Mouse (Mus musculus) ovary, adult 18-20 months (tissue): ENCODE measurements around the gene Arhgef7.

Experiments
- DNase-seq: peaks from one replicate; pipeline ENCODE4 v3.0.0; 2022; ENCODE audit warnings: low spot score, mixed read lengths

The Arhgef7 gene

DNA sequence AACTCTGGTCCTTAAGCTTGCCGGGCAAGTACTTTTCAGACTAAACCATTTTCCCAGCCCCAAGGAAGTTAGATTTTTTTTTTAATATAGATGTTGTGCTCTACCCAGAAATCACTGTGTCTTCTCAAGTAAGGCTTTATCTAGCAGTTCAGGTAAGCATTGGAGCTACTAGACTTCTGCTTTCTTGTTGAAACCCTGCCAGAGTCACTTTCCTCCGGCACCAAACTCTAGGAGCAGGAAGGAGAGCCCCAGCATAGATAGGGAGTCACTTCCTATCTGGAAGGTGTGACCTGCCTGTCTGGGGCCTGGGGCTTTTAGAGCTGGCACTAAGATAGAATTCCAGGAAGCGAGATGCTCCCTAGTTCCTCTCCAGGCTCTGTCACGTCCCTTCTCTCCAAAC lies 10.3 kb upstream of the Arhgef7 start:
- no peak for DNase-seq

GRCm38 (mm10) chr8:11727273-11727650 lies 259 bp upstream of the Arhgef7 start:
- no peak for DNase-seq

DNA sequence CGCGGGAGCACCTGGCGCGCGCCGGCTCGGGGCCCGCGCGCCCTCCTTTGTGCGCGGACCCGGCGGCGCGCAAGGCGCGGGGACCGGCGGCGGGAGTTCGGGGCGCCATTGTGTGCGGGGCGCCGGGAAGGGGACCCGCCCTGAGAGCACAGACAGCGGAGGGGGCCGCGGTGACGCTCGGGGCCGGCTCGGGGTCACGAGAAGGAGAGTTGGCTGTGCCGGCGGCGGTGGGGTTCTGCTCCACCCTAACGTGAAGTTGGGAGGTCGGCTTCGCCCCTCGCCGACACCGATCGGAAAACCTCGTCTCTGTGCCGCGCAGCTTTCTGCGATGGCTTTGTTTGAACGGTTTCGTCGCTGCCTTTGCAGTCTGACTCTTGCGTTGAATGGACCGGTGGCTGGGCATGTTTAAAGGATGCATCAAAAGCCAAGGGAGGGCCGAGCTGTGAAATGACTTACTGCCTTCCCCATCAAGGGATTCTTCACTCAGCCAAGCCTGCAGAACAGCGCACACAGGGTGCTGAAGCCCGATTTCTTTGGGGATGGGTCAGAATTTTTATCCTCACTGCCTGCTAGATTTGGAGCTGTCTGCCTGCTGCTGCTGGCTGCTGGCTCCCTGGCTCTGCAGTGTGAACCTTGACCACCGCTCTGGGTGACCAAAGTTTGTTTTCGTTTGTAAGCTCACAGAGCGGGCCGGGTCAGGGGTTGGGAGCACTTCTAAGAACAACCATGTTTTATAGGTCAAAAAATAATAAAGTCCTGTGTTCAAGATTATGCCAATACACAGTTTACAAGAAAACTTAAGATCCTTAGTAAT lies 1.2 kb downstream of the Arhgef7 start:
- DNase-seq: no peak

DNA sequence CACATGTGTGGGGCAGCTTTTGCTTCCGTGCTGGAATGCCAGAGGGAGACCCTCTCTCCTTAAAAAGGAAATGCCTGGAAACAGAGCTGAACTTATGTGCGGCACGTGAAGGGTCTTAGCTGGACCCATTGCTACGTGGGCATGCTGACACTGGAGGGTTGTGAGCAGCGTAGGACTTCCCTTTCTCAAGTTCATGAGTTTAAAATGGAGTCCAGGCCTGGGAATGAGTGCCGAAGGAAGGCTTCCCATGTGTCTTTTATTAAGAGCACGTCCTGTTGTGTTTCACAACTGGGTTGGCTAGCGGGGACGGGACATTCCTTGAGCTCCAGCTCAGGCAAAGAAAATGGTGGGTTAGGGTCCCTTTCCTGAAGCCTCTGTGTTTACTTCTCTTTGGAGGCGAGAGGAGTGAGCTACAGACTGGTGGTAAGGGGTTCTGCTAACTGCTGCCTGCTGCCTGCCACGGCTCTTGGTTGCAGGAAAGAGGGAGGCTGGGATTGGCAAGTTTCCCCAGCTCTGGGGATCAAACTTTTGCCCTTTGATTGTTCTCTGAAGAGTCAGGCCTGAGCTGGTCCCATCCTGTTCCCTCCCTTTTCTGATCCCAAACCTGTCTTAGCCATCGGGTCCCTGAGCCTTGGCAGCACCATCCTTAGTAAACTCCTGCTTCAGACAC lies 2.9 kb downstream of the Arhgef7 start:
- DNase-seq: no peak

- DNase-seq: no peak
Observed at GRCm38 (mm10) chr8:11735672-11736235, 8.2 kb downstream of the Arhgef7 start.

DNA sequence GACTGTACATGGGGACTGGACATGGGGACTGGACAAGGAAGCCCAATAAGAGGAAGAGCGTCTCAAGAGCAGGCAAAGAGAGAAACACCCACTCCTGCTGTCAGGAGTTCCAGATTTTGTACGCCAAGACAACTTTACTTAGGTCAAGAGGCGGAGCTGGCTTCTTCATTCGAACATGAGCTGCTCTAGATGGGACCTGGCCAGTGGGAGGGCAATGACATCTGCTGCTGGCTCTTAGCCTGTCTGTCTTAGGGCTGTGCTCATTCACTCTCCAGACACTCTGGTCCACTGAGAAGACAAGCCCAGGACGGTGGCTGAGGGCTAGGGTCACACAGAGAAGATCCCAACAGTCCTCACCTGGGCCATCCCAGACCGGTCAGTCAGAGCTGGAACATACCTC lies 9.6 kb downstream of the Arhgef7 start:
- DNase-seq: no peak

GRCm38 (mm10) chr8:11739082-11739481 lies 11.6 kb downstream of the Arhgef7 start:
- no peak for DNase-seq

DNA sequence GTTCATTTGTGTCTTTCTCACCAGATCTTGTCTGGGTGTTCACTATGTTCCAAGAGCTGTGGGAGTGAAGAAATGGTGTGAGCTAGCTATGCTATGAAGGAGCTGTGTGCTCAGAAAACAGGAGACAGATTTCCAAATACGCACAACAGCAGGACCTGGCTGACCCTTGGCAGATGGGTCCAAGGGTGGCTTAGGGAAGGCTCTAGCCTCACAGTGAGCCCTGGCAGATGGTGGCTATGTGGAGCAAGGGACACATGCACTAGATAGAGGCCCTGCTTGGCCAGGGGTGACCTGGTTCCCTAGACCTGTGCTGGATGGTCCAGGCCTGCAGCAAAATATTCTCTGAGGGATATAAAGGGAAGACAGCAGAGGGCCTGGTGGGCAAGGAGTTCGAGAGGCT lies 13.3 kb downstream of the Arhgef7 start:
- DNase-seq: no peak

DNA sequence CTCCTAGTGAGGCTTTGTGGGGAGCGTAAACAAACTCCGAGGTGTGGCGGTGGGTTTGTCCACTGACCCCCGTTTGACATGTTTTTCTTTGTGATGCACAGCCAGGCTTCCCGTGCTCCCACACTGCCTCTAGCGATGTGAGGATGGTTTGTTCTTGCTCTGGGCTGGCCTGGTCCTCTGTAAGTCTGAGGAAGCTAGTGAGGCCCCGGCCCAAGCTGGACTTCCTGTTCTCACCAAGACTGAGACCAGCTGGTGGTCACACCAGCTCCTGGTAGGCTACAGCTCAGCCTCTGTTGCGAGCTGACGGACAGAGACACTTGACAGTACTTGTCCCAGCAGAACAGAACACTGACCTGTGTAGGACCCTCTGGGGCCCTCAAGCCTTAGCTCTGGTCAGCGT lies 16.1 kb downstream of the Arhgef7 start:
- no peak for DNase-seq

DNA sequence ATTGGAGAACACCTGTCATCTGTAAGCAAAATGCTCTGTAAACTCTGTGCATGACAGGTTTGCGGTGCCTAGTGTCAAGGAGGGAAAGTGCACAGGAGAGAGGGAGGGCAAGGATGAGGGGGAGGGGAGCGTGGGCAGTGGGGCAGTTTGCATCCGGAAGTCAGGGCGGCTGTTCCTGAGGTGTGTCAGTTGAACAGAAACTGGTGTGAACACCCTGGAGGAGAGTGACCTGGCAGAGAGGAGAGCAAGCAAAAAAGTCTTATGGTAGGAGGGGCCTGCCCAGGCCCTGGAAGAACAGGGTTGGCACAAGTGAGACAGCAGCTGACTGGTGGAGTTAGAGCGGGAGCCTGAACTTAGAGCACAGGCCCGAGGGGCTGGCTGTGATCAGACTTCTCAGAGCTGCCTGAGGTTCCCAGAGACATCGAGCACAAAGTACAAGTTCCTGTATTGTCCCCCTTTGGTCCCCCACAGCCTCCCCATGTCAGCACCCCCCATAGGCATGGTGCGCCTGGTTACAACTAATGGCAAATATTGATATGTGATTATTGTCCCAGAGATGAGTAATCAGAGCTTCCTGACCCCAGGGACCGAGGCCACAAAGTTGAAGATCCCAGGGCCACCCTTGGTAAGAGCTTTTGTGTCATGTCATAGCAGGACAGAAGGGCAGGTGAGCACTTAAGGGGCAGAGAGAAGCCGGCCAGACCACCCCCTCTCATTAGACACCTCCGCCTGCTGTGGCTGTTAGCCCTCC lies 19.5 kb downstream of the Arhgef7 start:
- DNase-seq: no peak

GRCm38 (mm10) chr8:11749472-11749871 lies 22.0 kb downstream of the Arhgef7 start:
- no peak for DNase-seq

- DNase-seq: no peak
Observed at GRCm38 (mm10) chr8:11752338-11752737, 24.8 kb downstream of the Arhgef7 start.

- no peak for DNase-seq
Observed at GRCm38 (mm10) chr8:11753155-11753941, 25.8 kb downstream of the Arhgef7 start.

DNA sequence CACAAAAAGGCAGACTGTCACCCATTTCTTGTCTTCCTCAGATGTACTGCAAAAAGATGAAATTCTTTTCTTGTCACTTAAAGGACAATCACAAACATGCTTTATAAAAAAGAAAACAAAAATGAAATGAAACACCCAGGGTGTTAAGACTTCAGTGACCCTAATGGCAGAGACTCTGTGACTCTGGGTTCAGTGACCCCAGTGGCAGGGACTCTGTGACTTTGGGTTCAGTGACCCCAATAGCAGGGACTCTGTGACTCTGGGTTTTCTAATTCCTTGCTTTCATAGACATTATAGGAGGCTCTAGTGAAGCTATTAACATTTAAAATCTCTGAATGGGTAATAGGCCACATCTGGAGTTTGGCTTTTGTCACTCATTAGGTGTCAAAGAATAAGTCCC lies 27.2 kb downstream of the Arhgef7 start:
- no peak for DNase-seq

GRCm38 (mm10) chr8:11755873-11756272 lies 28.4 kb downstream of the Arhgef7 start:
- no peak for DNase-seq

DNA sequence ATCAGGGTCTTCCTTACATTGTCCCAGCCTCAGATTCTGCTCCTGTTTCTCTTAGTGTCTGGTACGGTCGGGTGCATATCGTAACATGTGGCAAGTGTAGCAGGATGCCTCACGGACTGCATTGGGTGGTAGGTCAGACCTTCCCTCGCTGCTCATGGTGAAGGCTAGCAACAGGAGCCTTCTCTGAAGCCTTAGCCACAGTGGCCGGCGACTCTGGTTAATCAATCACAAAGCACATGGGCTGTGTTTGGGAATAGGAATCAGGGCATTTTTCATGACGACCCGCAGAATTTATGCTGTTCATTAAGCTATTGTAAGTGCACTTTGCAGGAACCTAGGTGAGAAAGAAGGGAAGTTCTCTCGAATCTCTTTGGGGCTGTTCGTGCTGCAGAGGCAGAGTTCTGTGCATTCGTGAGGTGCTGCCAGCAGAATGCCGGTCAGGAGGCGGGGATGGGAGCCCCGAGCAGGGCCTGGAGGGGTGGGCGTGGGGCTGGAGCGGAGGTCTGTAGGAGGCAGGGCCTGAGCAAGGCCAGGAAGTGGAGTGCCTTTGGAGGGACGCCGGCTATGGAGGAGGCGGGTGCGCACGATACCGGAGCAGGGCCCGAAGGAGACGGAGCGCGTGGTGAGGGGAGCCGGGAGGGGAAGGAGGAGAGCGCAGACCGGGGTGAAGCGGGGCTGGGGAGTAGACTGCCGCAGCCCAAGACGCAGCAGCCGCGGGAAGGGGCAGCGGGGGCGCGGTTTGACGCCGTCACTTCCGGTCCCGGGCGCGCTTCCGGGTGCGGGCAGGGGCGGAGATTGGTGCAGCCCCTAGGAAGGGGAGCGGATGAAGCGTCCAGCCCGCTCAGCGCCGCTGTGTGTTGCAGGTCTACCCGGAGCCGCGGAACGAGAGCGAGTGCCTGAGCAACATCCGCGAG lies 30.3 kb downstream of the Arhgef7 start:
- peak; percentile 82 for DNase-seq

GRCm38 (mm10) chr8:11758482-11759281 lies 31.2 kb downstream of the Arhgef7 start:
- DNase-seq: no peak

DNA sequence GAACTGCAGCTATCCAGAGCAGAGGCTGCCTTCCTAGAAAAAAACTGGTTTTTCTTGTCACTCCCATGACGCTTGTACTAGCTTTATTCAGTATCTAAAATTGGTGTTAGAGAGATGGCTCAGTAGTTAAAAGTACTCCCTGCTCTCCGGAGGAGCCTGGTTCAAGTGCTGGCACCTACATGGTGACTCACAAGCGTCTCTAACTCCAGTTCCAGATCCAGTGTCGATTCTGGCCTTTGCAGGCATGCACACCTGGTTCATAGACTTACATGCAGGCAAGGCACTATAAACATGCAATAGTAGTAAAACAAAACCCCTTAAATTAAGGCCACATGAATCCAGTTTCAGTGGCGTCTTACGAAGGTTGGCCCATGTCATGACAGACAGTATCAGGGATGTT lies 34.0 kb downstream of the Arhgef7 start:
- no peak for DNase-seq

- no peak for DNase-seq
Observed at GRCm38 (mm10) chr8:11762048-11762447, 34.5 kb downstream of the Arhgef7 start.

- DNase-seq: no peak
Observed at GRCm38 (mm10) chr8:11762821-11763220, 35.3 kb downstream of the Arhgef7 start.
